Mouse (Mus musculus) ES-Bruce4 (cell line): ENCODE measurements around the gene Acrv1.

Experiments used
- CTCF ChIP-seq: IDR thresholded peaks from one replicate; pipeline ENCODE4 v1.8.1; 2011; ENCODE audit warnings: low read depth, low read length
- EP300 ChIP-seq: IDR thresholded peaks from 2 replicates; pipeline ENCODE4 v1.6.1; 2011; ENCODE audit warnings: low read depth, low read length; ENCODE audit not compliant: insufficient read depth
- POLR2A ChIP-seq: IDR thresholded peaks from one replicate; pipeline ENCODE4 v1.8.1; 2011; ENCODE audit warnings: low read length; ENCODE audit not compliant: insufficient read depth

GRCm38 (mm10) chr9:36687329-36687728 lies 5.7 kb upstream of the Acrv1 start:
- TF ChIP-seq CTCF, result peak; percentile 14
- TF ChIP-seq EP300, result no peak
- TF ChIP-seq POLR2A, result no peak
